Mouse (Mus musculus): Measurements from ENCODE around the gene Adcy5.

DNA sequence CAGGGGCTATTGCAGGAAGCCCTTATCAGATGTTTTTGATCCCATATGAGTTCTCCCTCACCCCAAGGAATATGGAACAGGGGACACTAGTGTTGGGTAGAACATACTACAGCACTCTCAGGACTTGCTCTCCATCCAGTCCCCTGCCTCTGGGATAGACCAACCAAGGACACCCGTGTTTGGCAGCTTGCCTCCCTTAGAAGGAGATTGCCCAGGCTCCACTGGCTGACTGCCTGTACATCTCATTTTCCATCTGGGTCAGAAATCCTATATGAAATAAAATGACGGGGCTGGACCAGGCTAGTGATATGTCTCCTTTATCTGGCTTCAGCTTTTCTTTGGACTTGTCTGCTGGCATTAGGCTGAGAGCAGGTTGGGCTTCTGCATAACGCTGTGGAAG, 11.1 kb downstream of the Adcy5 start:
- TF ChIP-seq POLR2A (IDR thresholded peaks at IDR 0.05; ENCODE audit: borderline replicate concordance, insufficient read depth, low read length) (no peak), CTCF (IDR thresholded peaks at IDR 0.05; ENCODE audit: borderline replicate concordance, insufficient read depth, low read depth, low read length) (no peak)
